Mouse (Mus musculus): ENCODE measurements around the gene Fat3. TPM values are rescaled to one million over a fixed set of nuclear protein-coding genes. Genes with fewer than 3 reads are reported as not detected.
A peak's percentile ranks its signal among the peaks of the same experiment; 100 is the strongest.

Gene Fat3
- total RNA-seq, 2 experiments from 2014 or later, result 3.0 to 3.7 TPM

- DNase-seq, result peak; percentile 58
Measured at GRCm38 (mm10) chr9:16114821-16115485, 386.1 kb downstream of the Fat3 start.

GRCm38 (mm10) chr9:16113936-16114642 lies 387.0 kb downstream of the Fat3 start:
- DNase-seq, result no peak

- no peak for DNase-seq
Measured at GRCm38 (mm10) chr9:16107900-16108299, 393.2 kb downstream of the Fat3 start.

GRCm38 (mm10) chr9:16107386-16107785 lies 393.7 kb downstream of the Fat3 start:
- DNase-seq, result no peak

- no peak for DNase-seq
Measured at GRCm38 (mm10) chr9:16098553-16098952, 402.5 kb downstream of the Fat3 start.

GRCm38 (mm10) chr9:16093047-16093668 lies 407.9 kb downstream of the Fat3 start:
- no peak for DNase-seq

- DNase-seq, result no peak
Measured at GRCm38 (mm10) chr9:16092051-16092967, 408.8 kb downstream of the Fat3 start.

- no peak for DNase-seq
Measured at GRCm38 (mm10) chr9:16079292-16079691, 421.8 kb downstream of the Fat3 start.

- DNase-seq, result no peak
Measured at GRCm38 (mm10) chr9:16074664-16075063, 426.4 kb downstream of the Fat3 start.

GRCm38 (mm10) chr9:16074116-16074515 lies 427.0 kb downstream of the Fat3 start:
- DNase-seq, result no peak

GRCm38 (mm10) chr9:16063447-16063846 lies 437.6 kb downstream of the Fat3 start:
- DNase-seq, result no peak

GRCm38 (mm10) chr9:16062472-16062871 lies 438.6 kb downstream of the Fat3 start:
- DNase-seq, result no peak

GRCm38 (mm10) chr9:16046686-16047085 lies 454.4 kb downstream of the Fat3 start:
- no peak for DNase-seq

- DNase-seq, result no peak
Measured at GRCm38 (mm10) chr9:16037375-16037774, 463.7 kb downstream of the Fat3 start.

GRCm38 (mm10) chr9:16036346-16036745 lies 464.7 kb downstream of the Fat3 start:
- DNase-seq, result no peak

- no peak for DNase-seq
Measured at GRCm38 (mm10) chr9:16029715-16030285, 471.3 kb downstream of the Fat3 start.

- DNase-seq, result no peak
Measured at GRCm38 (mm10) chr9:16029066-16029465, 472.0 kb downstream of the Fat3 start.

- DNase-seq, result peak; percentile 34
Measured at GRCm38 (mm10) chr9:16028394-16028911, 472.6 kb downstream of the Fat3 start.

- no peak for DNase-seq
Measured at GRCm38 (mm10) chr9:16026054-16026453, 475.0 kb downstream of the Fat3 start.

GRCm38 (mm10) chr9:16024706-16025105 lies 476.4 kb downstream of the Fat3 start:
- DNase-seq, result no peak

GRCm38 (mm10) chr9:16014115-16014514 lies 487.0 kb downstream of the Fat3 start:
- DNase-seq, result no peak

GRCm38 (mm10) chr9:16011382-16011781 lies 489.7 kb downstream of the Fat3 start:
- no peak for DNase-seq
